Mouse (Mus musculus) cortical plate, adult 2 months (tissue): ENCODE results near the gene Sgip1.

Experiments
- CTCF ChIP-seq: fragments of 200-500 bp; IDR thresholded peaks from 2 replicates; pipeline ENCODE4 v1.5.1; 2011; ENCODE audit warnings: mild to moderate bottlenecking, control low read depth, low read length; ENCODE audit not compliant: insufficient read depth; ENCODE audit errors: extremely low read depth
- POLR2A ChIP-seq: fragments of 200-500 bp; IDR thresholded peaks from 2 replicates; pipeline ENCODE4 v1.6.1; 2011; ENCODE audit warnings: mild to moderate bottlenecking, low read length, control low read depth; ENCODE audit not compliant: insufficient read depth; ENCODE audit errors: extremely low read depth

GRCm38 (mm10) chr4:102717123-102717828 is 23.8 kb upstream of the Sgip1 start:
- no peak for TF ChIP-seq POLR2A
- no peak for TF ChIP-seq CTCF
